Mouse (Mus musculus): ENCODE data around the gene Tesmin. TPM values are rescaled to one million over a fixed set of nuclear protein-coding genes. Genes with fewer than 3 reads are reported as not detected.

Gene Tesmin
- total and polyA plus RNA-seq, 2 experiments from 2014 or later: 0.27 to 0.93 TPM

GRCm38 (mm10) chr19:3353415-3354111 is 35.1 kb upstream of the Tesmin start:
- peak overlapping the region; percentile 12; the same call in 1 of the 2 replicates for H3K27ac ChIP-seq (ENCODE audit: low read depth, low read length)
- no peaks in the 10 kb centered on the region for H3K4me1 ChIP-seq (ENCODE audit: insufficient read depth, low read length)
- 56% methylated on average over 7 of the region's 7 CpGs for WGBS
- ATAC-seq (ENCODE audit: low FRiP score): no peak
- no peak overlapping the region for H3K9ac ChIP-seq (replicated peaks; ENCODE audit: low read length, poor library complexity, severe bottlenecking)
- TF ChIP-seq CTCF (IDR thresholded peaks at IDR 0.05): no peak
- no peaks in the 10 kb centered on the region for H3K9me3 ChIP-seq (ENCODE audit: low read length)
- no peaks in the 10 kb centered on the region for H3K36me3 ChIP-seq (ENCODE audit: insufficient read depth, low read length)
- no peaks in the 10 kb centered on the region for H3K27me3 ChIP-seq (ENCODE audit: insufficient read depth, low read length)
- peak; percentile 55 for DNase-seq (ENCODE audit: low spot score)
- H3K4me3 ChIP-seq (ENCODE audit: low read depth, low read length): no peak overlapping the region
- no peak overlapping the region for H3K4me2 ChIP-seq (ENCODE audit: low read depth, low read length, poor library complexity, severe bottlenecking)

- Histone ChIP-seq H3K36me3 (ENCODE audit: insufficient read depth, low read length) (no peaks in the 10 kb centered on the region), H3K9ac (replicated peaks; ENCODE audit: low read length, poor library complexity, severe bottlenecking) (no peak overlapping the region), H3K27ac (ENCODE audit: low read depth, low read length) (no peak overlapping the region), H3K4me2 (ENCODE audit: low read depth, low read length, poor library complexity, severe bottlenecking) (no peak overlapping the region), H3K4me1 (ENCODE audit: insufficient read depth, low read length) (no peaks in the 10 kb centered on the region), H3K4me3 (ENCODE audit: low read depth, low read length) (no peak overlapping the region), H3K27me3 (ENCODE audit: insufficient read depth, low read length) (no peaks in the 10 kb centered on the region), H3K9me3 (ENCODE audit: low read length) (no peaks in the 10 kb centered on the region)
- ATAC-seq (ENCODE audit: low FRiP score): no peak
- no peak for DNase-seq (ENCODE audit: low spot score)
- peak; percentile 43; the same call in 1 of the 2 replicates for TF ChIP-seq CTCF (IDR thresholded peaks at IDR 0.05)
- 64% methylated on average over 5 of the region's 5 CpGs for WGBS
These were observed 33.6 kb upstream of the Tesmin start for GRCm38 (mm10) chr19:3355096-3355495.

GRCm38 (mm10) chr19:3356516-3356915 is 32.1 kb upstream of the Tesmin start:
- ATAC-seq (ENCODE audit: low FRiP score) (no peak), DNase-seq (ENCODE audit: low spot score) (no peak)
- H3K9me3 ChIP-seq (ENCODE audit: low read length): no peaks in the 10 kb centered on the region
- no peaks in the 10 kb centered on the region for H3K4me1 ChIP-seq (ENCODE audit: insufficient read depth, low read length)
- H3K4me2 ChIP-seq (ENCODE audit: low read depth, low read length, poor library complexity, severe bottlenecking): no peak overlapping the region
- H3K4me3 ChIP-seq (ENCODE audit: low read depth, low read length): no peak overlapping the region
- H3K27me3 ChIP-seq (ENCODE audit: insufficient read depth, low read length): no peaks in the 10 kb centered on the region
- 74% methylated on average over 5 of the region's 5 CpGs for WGBS
- no peak overlapping the region for H3K9ac ChIP-seq (replicated peaks; ENCODE audit: low read length, poor library complexity, severe bottlenecking)
- H3K36me3 ChIP-seq (ENCODE audit: insufficient read depth, low read length): no peaks in the 10 kb centered on the region
- no peak for TF ChIP-seq CTCF (IDR thresholded peaks at IDR 0.05)
- H3K27ac ChIP-seq (ENCODE audit: low read depth, low read length): no peak overlapping the region

DNA sequence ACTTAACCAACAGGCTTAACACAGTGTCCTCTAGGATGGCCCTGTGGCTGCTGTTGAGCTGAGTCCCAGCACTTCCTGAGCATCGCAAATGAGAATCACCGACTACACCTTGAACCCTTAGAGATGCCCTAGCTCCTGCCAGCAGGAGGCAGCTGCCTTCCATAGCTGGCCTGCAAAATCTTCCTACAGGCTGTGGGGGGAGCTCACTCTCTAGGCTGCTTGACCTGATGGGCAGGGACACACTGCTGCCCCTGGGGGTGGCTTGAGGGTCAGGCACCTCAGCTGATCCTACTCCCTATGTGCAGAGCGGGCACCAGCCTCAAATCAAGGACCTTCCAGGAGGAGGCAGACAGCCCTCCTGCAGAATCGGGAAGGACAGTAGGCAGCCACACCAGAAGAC is 31.0 kb upstream of the Tesmin start:
- no peaks in the 10 kb centered on the region for H3K9me3 ChIP-seq (ENCODE audit: low read length)
- no peaks in the 10 kb centered on the region for H3K27me3 ChIP-seq (ENCODE audit: insufficient read depth, low read length)
- H3K4me3 ChIP-seq (ENCODE audit: low read depth, low read length): no peak overlapping the region
- ATAC-seq (ENCODE audit: low FRiP score) (no peak), DNase-seq (ENCODE audit: low spot score) (no peak)
- H3K4me1 ChIP-seq (ENCODE audit: insufficient read depth, low read length): no peaks in the 10 kb centered on the region
- peak; percentile 26; the same call in 1 of the 2 replicates for TF ChIP-seq CTCF (IDR thresholded peaks at IDR 0.05)
- no peak overlapping the region for H3K27ac ChIP-seq (ENCODE audit: low read depth, low read length)
- WGBS: 83% methylated on average over 4 of the region's 4 CpGs
- no peak overlapping the region for H3K9ac ChIP-seq (replicated peaks; ENCODE audit: low read length, poor library complexity, severe bottlenecking)
- no peaks in the 10 kb centered on the region for H3K36me3 ChIP-seq (ENCODE audit: insufficient read depth, low read length)
- no peak overlapping the region for H3K4me2 ChIP-seq (ENCODE audit: low read depth, low read length, poor library complexity, severe bottlenecking)

GRCm38 (mm10) chr19:3359841-3360588 is 28.6 kb upstream of the Tesmin start:
- Histone ChIP-seq H3K9me3 (ENCODE audit: low read length) (no peaks in the 10 kb centered on the region), H3K4me1 (ENCODE audit: insufficient read depth, low read length) (no peaks in the 10 kb centered on the region), H3K9ac (replicated peaks; ENCODE audit: low read length, poor library complexity, severe bottlenecking) (no peak overlapping the region), H3K27ac (ENCODE audit: low read depth, low read length) (no peak overlapping the region), H3K36me3 (ENCODE audit: insufficient read depth, low read length) (no peaks in the 10 kb centered on the region), H3K4me2 (ENCODE audit: low read depth, low read length, poor library complexity, severe bottlenecking) (no peak overlapping the region), H3K4me3 (ENCODE audit: low read depth, low read length) (no peak overlapping the region), H3K27me3 (ENCODE audit: insufficient read depth, low read length) (no peaks in the 10 kb centered on the region)
- TF ChIP-seq CTCF (IDR thresholded peaks at IDR 0.05): no peak
- ATAC-seq (ENCODE audit: low FRiP score) (no peak), DNase-seq (ENCODE audit: low spot score) (no peak)
- WGBS: 93% methylated on average over 13 of the region's 13 CpGs

DNA sequence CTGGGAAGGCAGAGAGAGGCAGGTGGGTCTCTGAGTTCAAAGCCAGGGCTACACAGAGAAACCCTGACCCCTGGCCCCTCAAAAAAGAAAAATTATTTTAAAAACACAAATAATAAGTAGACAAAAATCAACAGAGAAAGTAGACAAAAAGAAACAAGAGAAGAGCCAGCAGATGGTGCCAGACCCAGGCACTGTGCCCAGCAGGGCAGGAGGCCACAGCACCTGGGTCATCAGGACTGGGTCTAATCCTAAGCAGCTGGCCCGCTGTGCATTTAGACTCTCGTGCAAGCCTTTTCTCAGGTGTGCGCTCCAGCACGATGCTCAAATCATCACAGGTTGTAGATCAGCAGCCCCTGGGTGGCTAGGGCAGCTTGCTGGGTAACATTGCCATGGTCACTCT is 25.1 kb upstream of the Tesmin start:
- ATAC-seq (ENCODE audit: low FRiP score) (no peak), DNase-seq (ENCODE audit: low spot score) (no peak)
- H3K27ac ChIP-seq (ENCODE audit: low read depth, low read length): no peak overlapping the region
- H3K9me3 ChIP-seq (ENCODE audit: low read length): no peaks in the 10 kb centered on the region
- no peak for TF ChIP-seq CTCF (IDR thresholded peaks at IDR 0.05)
- 0 out of 2 replicates have a peak, but pooled peaks cover 3% of the 10 kb centered on the region for H3K36me3 ChIP-seq (ENCODE audit: insufficient read depth, low read length)
- no peak overlapping the region for H3K4me2 ChIP-seq (ENCODE audit: low read depth, low read length, poor library complexity, severe bottlenecking)
- H3K4me1 ChIP-seq (ENCODE audit: insufficient read depth, low read length): no peaks in the 10 kb centered on the region
- no peak overlapping the region for H3K4me3 ChIP-seq (ENCODE audit: low read depth, low read length)
- H3K27me3 ChIP-seq (ENCODE audit: insufficient read depth, low read length): no peaks in the 10 kb centered on the region
- H3K9ac ChIP-seq (replicated peaks; ENCODE audit: low read length, poor library complexity, severe bottlenecking): no peak overlapping the region
- WGBS: 86% methylated on average over 4 of the region's 4 CpGs

All from midbrain, postnatal 0 days (tissue).